Mouse (Mus musculus) myocyte (in vitro differentiated cells): Measurements from ENCODE around the gene Tcaf1. TPM values are rescaled to one million over a fixed set of nuclear protein-coding genes. Genes with fewer than 3 reads are reported as not detected.

Source experiments
- H3K27me3 ChIP-seq: one replicate; pipeline ENCODE4 v1.6.1; 2011; ENCODE audit not compliant: control insufficient read depth, insufficient read depth, insufficient read length
- H3K36me3 ChIP-seq: one replicate; pipeline ENCODE4 v1.6.1; 2011; ENCODE audit not compliant: control insufficient read depth, insufficient read depth
- H3K4me2 ChIP-seq: one replicate; pipeline ENCODE4 v1.6.1; 2011; ENCODE audit warnings: low read depth, control low read depth
- H3K4me3 ChIP-seq: one replicate; pipeline ENCODE4 v1.5.1; 2011; ENCODE audit warnings: mild to moderate bottlenecking, control low read depth, moderate library complexity
- H3K79me2 ChIP-seq: one replicate; pipeline ENCODE4 v1.6.1; 2011; ENCODE audit not compliant: control insufficient read depth, insufficient read depth
- H3ac ChIP-seq: one replicate; pipeline ENCODE4 v1.6.1; 2011; ENCODE audit not compliant: control insufficient read depth, insufficient read length
- CEBPB ChIP-seq: IDR thresholded peaks from 2 replicates; pipeline ENCODE4 v1.6.1; 2011; ENCODE audit warnings: mild to moderate bottlenecking, moderate library complexity; ENCODE audit not compliant: poor library complexity, insufficient read depth, severe bottlenecking
- E2F4 ChIP-seq: IDR thresholded peaks from one replicate; pipeline ENCODE4 v1.6.1; 2011; ENCODE audit warnings: mild to moderate bottlenecking, control low read depth, moderate library complexity; ENCODE audit not compliant: insufficient read depth
- MAX ChIP-seq: IDR thresholded peaks from one replicate; pipeline ENCODE4 v1.6.1; 2011; ENCODE audit warnings: low read depth, mild to moderate bottlenecking, control low read depth
- MYOD1 ChIP-seq, 3 experiments: IDR thresholded peaks; one replicate each; pipeline ENCODE4 v1.6.1; 2011; ENCODE audit warnings: control low read depth in 2 of 3, low read depth in 2 of 3, mild to moderate bottlenecking in 2 of 3, moderate library complexity in 1 of 3; ENCODE audit not compliant: insufficient read length in 2 of 3, control insufficient read depth in 1 of 3
- MYOG ChIP-seq, 3 experiments: IDR thresholded peaks; one replicate each; pipeline ENCODE4 v1.6.1; 2011; ENCODE audit warnings: control low read depth in 2 of 3, low read depth in 2 of 3, mild to moderate bottlenecking in 2 of 3; ENCODE audit not compliant: insufficient read length in 2 of 3, control insufficient read depth in 1 of 3, insufficient read depth in 1 of 3
- POLR2A ChIP-seq: IDR thresholded peaks from one replicate; pipeline ENCODE4 v1.6.1; 2011; ENCODE audit warnings: low read depth, mild to moderate bottlenecking, control low read depth, moderate library complexity; ENCODE audit not compliant: insufficient read length
- POLR2AphosphoS2 ChIP-seq: IDR thresholded peaks from one replicate; pipeline ENCODE4 v1.6.1; 2011; ENCODE audit warnings: low read depth, control low read depth; ENCODE audit not compliant: insufficient read length
- REST ChIP-seq: IDR thresholded peaks from one replicate; pipeline ENCODE4 v1.6.1; 2011; ENCODE audit warnings: mild to moderate bottlenecking, control low read depth, moderate library complexity; ENCODE audit not compliant: insufficient read depth, insufficient read length
- SRF ChIP-seq: IDR thresholded peaks from one replicate; pipeline ENCODE4 v1.6.1; 2011; ENCODE audit warnings: low read depth; ENCODE audit not compliant: control insufficient read depth, insufficient read length
- TCF12 ChIP-seq: IDR thresholded peaks from one replicate; pipeline ENCODE4 v1.6.1; 2011; ENCODE audit warnings: mild to moderate bottlenecking, control low read depth; ENCODE audit not compliant: poor library complexity, insufficient read depth, severe bottlenecking
- TCF3 ChIP-seq: IDR thresholded peaks from one replicate; pipeline ENCODE4 v1.6.1; 2011; ENCODE audit warnings: low read depth, control low read depth; ENCODE audit not compliant: insufficient read length
- USF1 ChIP-seq: IDR thresholded peaks from one replicate; pipeline ENCODE4 v1.6.1; 2011; ENCODE audit warnings: low read depth, mild to moderate bottlenecking, control low read depth, moderate library complexity
- polyA plus RNA-seq: library from polyadenylated mRNA; unstranded; fragments of >200 nt; fragmentation: generic; extraction: Trizol; gene quantifications from one replicate; pipeline ENCODE4 v1.2.1, GENCODE M21; 2012; ENCODE audit warnings: missing spikeins

Gene Tcaf1
- polyA plus RNA-seq, 1 experiment, result 15.9 TPM

DNA sequence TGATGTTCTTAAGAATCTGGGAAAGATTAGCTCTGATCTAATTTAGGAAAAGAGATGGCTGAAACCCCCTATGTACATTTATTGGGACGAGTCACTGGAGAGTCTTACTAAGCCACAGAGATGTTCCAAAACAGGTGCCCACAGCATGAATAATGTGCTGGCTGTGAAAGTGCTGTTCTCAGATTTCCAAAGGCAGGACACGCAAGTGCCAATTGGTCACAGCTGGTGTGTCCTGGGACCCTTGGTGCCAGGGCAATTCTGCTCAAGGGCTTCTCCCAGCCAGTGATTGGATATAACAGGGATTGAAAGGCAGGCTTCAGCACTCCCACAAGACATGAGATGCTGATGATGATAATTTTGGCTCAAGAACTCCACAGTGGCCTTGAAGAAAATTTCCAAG is 48.1 kb downstream of the Tcaf1 start:
- Histone ChIP-seq H3K27me3 (no peaks in the 10 kb centered on the region), H3K36me3 (no peaks in the 10 kb centered on the region), H3K79me2 (no peaks in the 10 kb centered on the region), H3K4me2 (peak overlapping the region; percentile 55), H3K4me3 (no peak overlapping the region), H3ac (no peak overlapping the region)
- no peak for TF ChIP-seq MAX
- no peak for TF ChIP-seq SRF
- TF ChIP-seq E2F4, result no peak
- no peak for TF ChIP-seq CEBPB
- peak; percentile 67 to 97 (median 82) for TF ChIP-seq MYOG (IDR thresholded peaks at IDR 0.05; ENCODE audit: control insufficient read depth in 1 of 3, insufficient read depth in 1 of 3, insufficient read length in 2 of 3, low read depth in 2 of 3)
- TF ChIP-seq POLR2A, result no peak
- peak; percentile 78 for TF ChIP-seq TCF12
- TF ChIP-seq REST, result no peak
- no peak for TF ChIP-seq USF1
- TF ChIP-seq TCF3, result peak; percentile 60
- TF ChIP-seq POLR2AphosphoS2, result no peak
- TF ChIP-seq MYOD1 (IDR thresholded peaks at IDR 0.05; ENCODE audit: control insufficient read depth in 1 of 3, insufficient read length in 2 of 3, low read depth in 2 of 3), result peak; percentile 85 to 98 (median 92)

GRCm38 (mm10) chr6:42644912-42645549 is 64.9 kb downstream of the Tcaf1 start, which contains the start of gene Tcaf2:
Gene Tcaf2 (minus strand): TSS chr6:42645254.
- peak within 1 kb of the TSS; percentile 37 for H3K4me3 ChIP-seq
- no peaks in the 10 kb centered on the region for H3K27me3 ChIP-seq
- no peaks in the 10 kb centered on the region for H3K79me2 ChIP-seq
- H3K36me3 ChIP-seq, result no peaks in the 10 kb centered on the region
- TF ChIP-seq SRF, result no peak
- no peak for TF ChIP-seq USF1
- peak in 1 of 3 experiments; percentile 10 for TF ChIP-seq MYOD1 (IDR thresholded peaks at IDR 0.05; ENCODE audit: control insufficient read depth in 1 of 3, insufficient read length in 2 of 3, low read depth in 2 of 3)
- no peak for TF ChIP-seq CEBPB
- no peak for TF ChIP-seq MYOG (IDR thresholded peaks at IDR 0.05; ENCODE audit: control insufficient read depth in 1 of 3, insufficient read depth in 1 of 3, insufficient read length in 2 of 3, low read depth in 2 of 3)
- no peak for TF ChIP-seq TCF3
- no peak for TF ChIP-seq REST
- TF ChIP-seq POLR2AphosphoS2, result no peak
- H3K4me2 ChIP-seq, result peak within 1 kb of the TSS; percentile 86
- no peak within 1 kb of the TSS for H3ac ChIP-seq

- no peak overlapping the region for H3K4me3 ChIP-seq
- H3K4me2 ChIP-seq, result no peak overlapping the region
- H3K36me3 ChIP-seq, result no peaks in the 10 kb centered on the region
- no peaks in the 10 kb centered on the region for H3K27me3 ChIP-seq
- H3K79me2 ChIP-seq, result no peaks in the 10 kb centered on the region
- TF ChIP-seq MYOD1 (IDR thresholded peaks at IDR 0.05; ENCODE audit: control insufficient read depth in 1 of 3, insufficient read length in 2 of 3, low read depth in 2 of 3), result no peak
- TF ChIP-seq POLR2A, result no peak
- no peak overlapping the region for H3ac ChIP-seq
These were observed 75.5 kb downstream of the Tcaf1 start for GRCm38 (mm10) chr6:42634393-42634792.

DNA sequence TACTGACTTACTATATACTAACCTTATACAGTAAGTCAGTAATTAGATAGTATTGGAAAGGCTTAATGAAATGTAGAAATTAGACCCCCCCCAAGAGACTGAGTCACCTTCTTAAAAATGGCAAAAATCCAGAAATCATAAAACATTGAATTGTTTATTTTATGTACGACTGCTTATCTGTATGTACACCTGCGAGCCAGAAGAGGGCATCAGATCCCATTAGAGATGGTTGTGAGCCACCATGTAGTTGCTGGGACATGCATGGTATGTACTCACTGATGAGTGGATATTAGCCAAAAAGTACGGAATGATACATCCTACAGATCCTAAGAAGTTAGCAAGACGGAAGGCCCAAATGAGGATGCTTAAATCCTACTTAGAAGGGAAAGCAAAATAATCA is 78.5 kb downstream of the Tcaf1 start:
- TF ChIP-seq POLR2A (no peak), MYOD1 (IDR thresholded peaks at IDR 0.05; ENCODE audit: control insufficient read depth in 1 of 3, insufficient read length in 2 of 3, low read depth in 2 of 3) (no peak), MAX (no peak), SRF (no peak), TCF12 (no peak), MYOG (IDR thresholded peaks at IDR 0.05; ENCODE audit: control insufficient read depth in 1 of 3, insufficient read depth in 1 of 3, insufficient read length in 2 of 3, low read depth in 2 of 3) (no peak), POLR2AphosphoS2 (no peak), E2F4 (no peak), REST (no peak), USF1 (no peak), TCF3 (no peak), CEBPB (no peak)
- no peak overlapping the region for H3ac ChIP-seq
- no peaks in the 10 kb centered on the region for H3K79me2 ChIP-seq
- H3K4me2 ChIP-seq, result no peak overlapping the region
- no peak overlapping the region for H3K4me3 ChIP-seq
- H3K36me3 ChIP-seq, result no peaks in the 10 kb centered on the region
- no peaks in the 10 kb centered on the region for H3K27me3 ChIP-seq

Other genes with a start within 250 kb of the Tcaf1 start
- gene Olfr458, start 244.9 kb downstream of the Tcaf1 start, polyA plus RNA-seq, result not detected
- 0.01 TPM for gene Olfr457, start 233.8 kb downstream of the Tcaf1 start, polyA plus RNA-seq
- gene Olfr456, start 222.9 kb downstream of the Tcaf1 start, polyA plus RNA-seq, result 0.05 TPM
- gene Olfr455, start 162.5 kb downstream of the Tcaf1 start, polyA plus RNA-seq, result not detected
- not detected for gene Tcaf3, start 112.4 kb downstream of the Tcaf1 start, polyA plus RNA-seq
- gene Tcaf2, start 64.8 kb downstream of the Tcaf1 start, polyA plus RNA-seq, result 4.3 TPM
- not detected for gene Olfr453, start 29.3 kb upstream of the Tcaf1 start, polyA plus RNA-seq
- not detected for gene Olfr38, start 46.3 kb upstream of the Tcaf1 start, polyA plus RNA-seq
- not detected for gene Olfr452, start 75.0 kb upstream of the Tcaf1 start, polyA plus RNA-seq
- gene Olfr450, start 101.9 kb upstream of the Tcaf1 start, polyA plus RNA-seq, result not detected
- not detected for gene Olfr449, start 124.3 kb upstream of the Tcaf1 start, polyA plus RNA-seq
- gene Olfr448, start 180.4 kb upstream of the Tcaf1 start, polyA plus RNA-seq, result not detected
- not detected for gene Olfr447, start 198.8 kb upstream of the Tcaf1 start, polyA plus RNA-seq
- gene Olfr446, start 211.3 kb upstream of the Tcaf1 start, polyA plus RNA-seq, result not detected
- gene Olfr444, start 239.0 kb upstream of the Tcaf1 start, polyA plus RNA-seq, result not detected